Mouse (Mus musculus) spleen, adult 18-20 months (tissue): Measurements from ENCODE around the gene Tmprss4.

Experiments
- DNase-seq, 2 experiments: peaks; one replicate each; pipeline ENCODE4 v3.0.0; 2022; ENCODE audit warnings: mixed read lengths in 2 of 2

Tmprss4 gene

GRCm38 (mm10) chr9:45203797-45204410 is at the start of gene Tmprss4:
Gene Tmprss4 (minus strand): TSS chr9:45204092.
- no peak for DNase-seq

- no peak for DNase-seq
Measured at GRCm38 (mm10) chr9:45252395-45252794, 48.5 kb upstream of the Tmprss4 start.

- no peak for DNase-seq
Measured at GRCm38 (mm10) chr9:45251990-45252389, 48.1 kb upstream of the Tmprss4 start.

- DNase-seq, result peak in 1 of 2 experiments; percentile 31
Measured at GRCm38 (mm10) chr9:45251281-45251680, 47.4 kb upstream of the Tmprss4 start.

- peak in 1 of 2 experiments; percentile 23 for DNase-seq
Measured at GRCm38 (mm10) chr9:45250306-45250705, 46.4 kb upstream of the Tmprss4 start.

GRCm38 (mm10) chr9:45247536-45247935 is 43.6 kb upstream of the Tmprss4 start:
- peak; percentile 42 to 51 for DNase-seq

- peak; percentile 62 to 74 for DNase-seq
Measured at GRCm38 (mm10) chr9:45246060-45246459, 42.2 kb upstream of the Tmprss4 start.

GRCm38 (mm10) chr9:45245432-45245831 is 41.5 kb upstream of the Tmprss4 start:
- DNase-seq, result peak in 1 of 2 experiments; percentile 29

GRCm38 (mm10) chr9:45241397-45241796 is 37.5 kb upstream of the Tmprss4 start:
- DNase-seq, result peak; percentile 59 to 62

- no peak for DNase-seq
Measured at GRCm38 (mm10) chr9:45236744-45237143, 32.9 kb upstream of the Tmprss4 start.

GRCm38 (mm10) chr9:45235668-45236227 is 31.9 kb upstream of the Tmprss4 start:
- peak in 1 of 2 experiments; percentile 35 for DNase-seq

- no peak for DNase-seq
Measured at GRCm38 (mm10) chr9:45229359-45229758, 25.5 kb upstream of the Tmprss4 start.

GRCm38 (mm10) chr9:45221567-45221966 is 17.7 kb upstream of the Tmprss4 start:
- DNase-seq, result peak; percentile 76 to 96

GRCm38 (mm10) chr9:45219644-45220043 is 15.8 kb upstream of the Tmprss4 start:
- no peak for DNase-seq

GRCm38 (mm10) chr9:45215526-45216179 is 11.8 kb upstream of the Tmprss4 start:
- DNase-seq, result no peak

- DNase-seq, result no peak
Measured at GRCm38 (mm10) chr9:45212001-45212400, 8.1 kb upstream of the Tmprss4 start.

- no peak for DNase-seq
Measured at GRCm38 (mm10) chr9:45207015-45207743, 3.3 kb upstream of the Tmprss4 start.

- DNase-seq, result no peak
Measured at GRCm38 (mm10) chr9:45206121-45206520, 2.2 kb upstream of the Tmprss4 start.

- no peak for DNase-seq
Measured at GRCm38 (mm10) chr9:45205143-45205542, 1.3 kb upstream of the Tmprss4 start.

GRCm38 (mm10) chr9:45202021-45202798 is 1.7 kb downstream of the Tmprss4 start:
- DNase-seq, result no peak

GRCm38 (mm10) chr9:45201319-45201947 is 2.5 kb downstream of the Tmprss4 start:
- DNase-seq, result no peak

GRCm38 (mm10) chr9:45197549-45197948 is 6.3 kb downstream of the Tmprss4 start:
- no peak for DNase-seq
